Mouse (Mus musculus) stomach, postnatal 0 days (tissue): ENCODE data around the gene Slco1a5. TPM values are rescaled to one million over a fixed set of nuclear protein-coding genes. Genes with fewer than 3 reads are reported as not detected.
"Not testable (repeated sequence)": the region's sequence is repeated elsewhere in the genome, so short reads cannot be mapped to it uniquely, and the experiment has no call there.

Experiments used
- ATAC-seq: fragments of 200-750 bp; cut with Nextera tagmentation; 2 replicates; pipeline ENCODE4 v1.8.0; 2017; ENCODE audit not compliant: low FRiP score, low TSS enrichment
- DNase-seq: peaks from one replicate; pipeline ENCODE4 v3.0.0-alpha.2; 2016; ENCODE audit warnings: low spot score
- H3K27ac ChIP-seq: fragments of 300-500 bp; sonication (generic); replicated peaks from 2 replicates; pipeline ENCODE4 v1.5.1; 2014; ENCODE audit warnings: mild to moderate bottlenecking, control low read depth
- H3K27me3 ChIP-seq: fragments of 300-500 bp; sonication (generic); 2 replicates; pipeline ENCODE4 v1.6.1; 2014; ENCODE audit warnings: low read length; ENCODE audit not compliant: control insufficient read depth, insufficient read depth
- H3K36me3 ChIP-seq: fragments of 300-500 bp; sonication (generic); 2 replicates; pipeline ENCODE4 v1.6.1; 2014; ENCODE audit warnings: low read length, mixed read lengths; ENCODE audit not compliant: control insufficient read depth, insufficient read depth
- H3K4me1 ChIP-seq: fragments of 300-500 bp; sonication (generic); replicated peaks from 2 replicates; pipeline ENCODE4 v1.6.1; 2014; ENCODE audit warnings: antibody characterized with exemption; ENCODE audit not compliant: control insufficient read depth, insufficient read depth
- H3K4me2 ChIP-seq: fragments of 300-500 bp; sonication (generic); replicated peaks from 2 replicates; pipeline ENCODE4 v1.6.1; 2014; ENCODE audit warnings: low read depth, mild to moderate bottlenecking, control low read depth, moderate library complexity
- H3K4me3 ChIP-seq: fragments of 300-500 bp; sonication (generic); 2 replicates; pipeline ENCODE4 v1.5.1; 2014; ENCODE audit warnings: low read depth, low read length, control low read depth
- H3K9ac ChIP-seq: fragments of 300-500 bp; sonication (generic); 2 replicates; pipeline ENCODE4 v1.6.1; 2014; ENCODE audit warnings: mild to moderate bottlenecking, low read length, control low read depth, mixed read lengths
- H3K9me3 ChIP-seq: fragments of 300-500 bp; sonication (generic); 2 replicates; pipeline ENCODE4 v1.6.1; 2016; ENCODE audit warnings: low read length; ENCODE audit not compliant: control insufficient read depth
- CTCF ChIP-seq: IDR thresholded peaks from 2 replicates; pipeline ENCODE4 v1.5.1; 2016; ENCODE audit warnings: antibody characterized with exemption, low read depth, mild to moderate bottlenecking, moderate library complexity
- EP300 ChIP-seq: optimal IDR thresholded peaks from 2 replicates; pipeline ENCODE3; 2016; ENCODE audit warnings: antibody characterized with exemption
- WGBS: fragments of 180-500 bp; shearing (Covaris S2); extraction: QIAGEN DNeasy Blood & Tissue Kit; methylation state at CpG from one replicate; pipeline ENCODE4 v1.1.7; 2014; 5-methylcytosine and 5-hydroxymethylcytosine counted together
- polyA plus RNA-seq: library from polyadenylated mRNA; unstranded; fragments of >200 nt; fragmentation: Nextera tagmentation; extraction: Ambion mirVana; gene quantifications from 2 replicates; pipeline ENCODE4 v1.2.1, GENCODE M21; 2015

Slco1a5 gene
- polyA plus RNA-seq, 1 experiment from 2014 or later: 1.6 TPM

DNA sequence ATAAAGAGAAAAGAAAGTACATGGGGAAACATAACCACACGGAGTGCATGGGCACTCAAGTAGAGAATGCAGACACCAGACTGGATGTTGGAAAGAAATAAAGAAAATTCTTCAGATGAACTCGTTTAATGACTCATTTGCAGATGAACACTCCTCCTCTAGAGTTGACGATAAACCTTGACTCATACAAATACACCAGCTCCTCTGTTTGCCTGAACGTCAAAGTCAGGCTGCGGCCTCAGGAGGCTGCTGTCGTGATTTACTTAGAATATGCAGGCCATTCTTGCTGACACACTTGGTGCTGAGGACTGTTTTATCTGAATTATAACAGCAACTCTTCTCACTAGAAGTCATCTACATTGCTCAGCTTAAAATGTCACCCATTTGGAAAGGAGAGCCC is 39.3 kb upstream of the Slco1a5 start:
- Histone ChIP-seq H3K4me3 (no peak overlapping the region), H3K27me3 (no peaks in the 10 kb centered on the region), H3K36me3 (peaks cover 21% of the 10 kb centered on the region; the same call in 1 of the 2 replicates), H3K9ac (no peak overlapping the region), H3K9me3 (no peaks in the 10 kb centered on the region), H3K4me1 (no peaks in the 10 kb centered on the region), H3K4me2 (no peak overlapping the region), H3K27ac (no peak overlapping the region)
- DNase-seq (no peak), ATAC-seq (no peak)
- WGBS: 77% methylated on average over 6 of the region's 6 CpGs
- no peak for TF ChIP-seq EP300
- no peak for TF ChIP-seq CTCF

DNA sequence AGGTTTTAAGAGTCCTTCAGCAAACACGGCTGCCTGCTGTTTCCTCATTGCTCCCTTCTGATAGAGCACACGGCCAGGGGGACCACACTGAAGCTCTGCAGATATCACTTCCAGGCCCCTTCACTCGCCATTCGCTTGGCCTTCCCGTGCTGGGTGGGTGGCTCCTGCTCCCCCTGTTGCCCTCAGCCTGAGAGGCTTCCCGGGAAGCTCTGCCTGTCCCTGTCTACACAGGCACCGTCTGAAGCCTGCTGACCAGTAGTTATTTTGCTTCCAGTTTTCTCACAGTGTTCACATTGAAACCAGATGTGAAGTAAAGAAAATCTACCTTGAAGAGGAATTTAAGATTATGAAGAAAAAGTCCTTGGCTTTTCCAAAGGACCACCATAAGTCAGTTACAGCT is 34.3 kb upstream of the Slco1a5 start:
- ATAC-seq (no peak), DNase-seq (no peak)
- no peak overlapping the region for H3K4me2 ChIP-seq
- no peaks in the 10 kb centered on the region for H3K4me1 ChIP-seq
- no peak overlapping the region for H3K27ac ChIP-seq
- 73% methylated on average over 7 of the region's 7 CpGs for WGBS
- TF ChIP-seq CTCF (no peak), EP300 (no peak)
- no peak overlapping the region for H3K9ac ChIP-seq
- H3K9me3 ChIP-seq: no peaks in the 10 kb centered on the region
- H3K4me3 ChIP-seq: no peak overlapping the region
- peaks cover 18% of the 10 kb centered on the region; the same call in 1 of the 2 replicates for H3K36me3 ChIP-seq
- no peaks in the 10 kb centered on the region for H3K27me3 ChIP-seq

DNA sequence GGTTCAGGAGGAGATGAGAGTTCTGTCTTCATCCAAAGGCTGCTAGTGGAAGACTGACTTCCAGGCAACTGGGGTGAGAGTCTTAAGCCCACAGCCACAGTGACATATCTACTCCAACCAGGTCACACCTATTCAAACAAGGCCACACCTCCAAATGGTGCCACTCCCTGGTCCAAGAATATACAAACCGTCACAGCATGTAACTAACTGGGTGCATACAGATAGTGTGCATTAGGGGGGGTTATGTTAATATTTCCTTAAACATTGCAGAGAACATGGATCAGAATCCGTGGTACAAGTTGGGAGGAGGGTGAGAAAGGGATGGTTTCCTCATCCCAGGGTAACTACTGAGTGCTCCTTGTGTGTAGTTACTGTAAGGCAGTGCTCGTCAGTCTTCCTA is 29.3 kb upstream of the Slco1a5 start:
- H3K27ac ChIP-seq, H3K9me3 ChIP-seq, DNase-seq, H3K4me1 ChIP-seq, H3K27me3 ChIP-seq, H3K9ac ChIP-seq, H3K4me2 ChIP-seq, H3K4me3 ChIP-seq: not testable (repeated sequence)
- H3K36me3 ChIP-seq: peaks cover 13% of the 10 kb centered on the region; the same call in 1 of the 2 replicates
- peak; percentile 72 for ATAC-seq
- 53% methylated on average over 3 of the region's 3 CpGs for WGBS

DNA sequence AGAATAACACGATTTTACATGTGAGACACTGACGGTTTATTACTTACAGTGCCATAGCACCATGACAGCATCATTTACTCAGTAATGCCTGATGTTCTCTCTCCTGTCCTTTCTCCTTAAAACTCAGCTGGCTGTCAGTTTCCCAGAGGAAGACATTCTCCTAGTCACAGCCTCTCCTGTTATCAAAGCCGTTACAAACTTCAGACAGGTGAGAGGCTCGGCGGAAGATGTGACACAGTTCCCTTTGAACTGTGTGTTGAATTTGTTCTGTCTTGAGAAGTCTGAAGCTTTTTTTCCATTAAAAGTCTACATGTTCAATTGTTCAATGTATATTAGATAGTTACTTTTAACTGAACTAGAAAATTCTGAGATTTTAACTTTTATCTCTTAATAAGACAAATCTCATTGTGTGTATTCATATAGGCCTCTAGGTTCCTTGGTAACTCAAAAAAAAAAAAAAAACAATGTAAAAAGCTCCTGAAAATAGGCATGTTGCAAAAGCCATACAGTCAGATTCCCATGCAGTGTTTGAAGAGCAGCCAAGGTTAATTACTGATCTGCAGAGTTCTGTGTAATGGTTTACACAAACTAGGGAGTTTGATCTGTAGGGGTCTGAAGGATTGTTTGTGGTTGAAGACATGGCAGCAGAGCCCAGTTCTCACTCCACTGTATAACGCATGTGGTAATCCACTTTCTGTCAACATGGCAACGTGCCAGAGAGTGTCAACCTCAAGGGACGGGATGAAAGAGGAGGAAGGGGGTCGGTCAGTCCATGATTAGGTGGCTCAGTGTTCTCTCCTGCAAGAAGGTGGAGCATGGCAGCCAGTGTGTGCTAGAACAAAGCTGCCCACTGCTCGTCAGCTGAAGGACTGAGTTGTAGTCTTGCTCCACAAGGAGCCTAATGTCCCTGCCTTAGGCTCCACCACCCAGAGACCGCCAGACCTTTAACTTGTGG is 24.9 kb upstream of the Slco1a5 start:
- Histone ChIP-seq H3K4me1 (0 out of 2 replicates have a peak, but pooled peaks cover 4% of the 10 kb centered on the region), H3K36me3 (0 out of 2 replicates have a peak, but pooled peaks cover 7% of the 10 kb centered on the region), H3K27me3 (no peaks in the 10 kb centered on the region), H3K27ac (0 out of 2 replicates have a peak overlapping the region, but pooled peaks have one; percentile 13), H3K9ac (no peak overlapping the region), H3K4me3 (no peak overlapping the region), H3K9me3 (no peaks in the 10 kb centered on the region), H3K4me2 (no peak overlapping the region)
- 58% methylated on average over 11 of the region's 11 CpGs for WGBS
- no peak for TF ChIP-seq CTCF
- no peak for TF ChIP-seq EP300
- ATAC-seq (no peak), DNase-seq (peak; percentile 49)

DNA sequence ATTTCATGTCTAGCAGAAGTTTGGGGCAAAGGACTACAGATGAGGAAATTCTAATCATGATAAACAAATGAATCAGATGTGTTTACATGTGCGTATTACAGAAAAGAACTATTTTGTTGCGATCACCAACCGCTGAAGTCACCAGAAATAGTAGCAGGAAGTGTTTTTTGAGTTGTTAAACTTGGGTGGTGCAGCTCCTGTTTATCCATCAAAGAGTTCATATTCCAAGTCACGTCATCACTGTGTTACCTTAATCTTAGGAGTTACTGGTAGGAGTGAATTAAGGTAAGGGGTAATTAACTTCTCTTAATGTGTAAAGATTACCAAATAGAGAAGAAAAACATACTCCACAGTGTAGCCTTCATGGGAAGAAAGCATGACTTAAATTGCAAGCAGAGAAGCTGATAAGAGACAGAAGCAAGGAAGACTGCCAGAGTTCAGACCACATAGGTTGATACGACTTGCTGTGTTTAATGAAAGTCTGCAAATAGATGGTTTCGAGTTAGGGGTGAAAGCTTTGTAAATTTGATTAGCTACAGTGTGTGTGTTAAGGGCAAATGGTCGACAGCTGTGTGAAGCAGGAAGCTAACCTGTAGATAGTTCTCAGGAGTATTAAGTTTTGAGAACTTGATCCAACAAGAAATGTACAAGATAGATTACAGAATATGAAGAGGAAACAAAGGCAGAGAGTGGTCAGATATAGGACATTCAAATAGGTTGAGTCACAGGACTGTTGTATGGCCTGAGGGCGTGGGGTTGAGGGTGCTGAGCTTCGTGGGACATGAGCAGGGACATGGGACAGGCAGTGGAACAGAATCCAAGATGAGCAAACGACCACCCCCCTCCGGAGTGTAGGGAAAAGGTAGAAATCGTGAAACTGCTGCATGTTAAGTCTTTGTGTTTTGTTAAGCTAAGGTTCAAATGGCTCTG is 23.7 kb upstream of the Slco1a5 start:
- Histone ChIP-seq H3K27ac (peak overlapping the region; percentile 93), H3K4me2 (peak overlapping the region; percentile 56), H3K4me3 (peak overlapping the region; percentile 79), H3K9me3 (no peaks in the 10 kb centered on the region), H3K4me1 (0 out of 2 replicates have a peak, but pooled peaks cover 4% of the 10 kb centered on the region), H3K9ac (peak overlapping the region; percentile 77; the same call in 1 of the 2 replicates), H3K36me3 (0 out of 2 replicates have a peak, but pooled peaks cover 5% of the 10 kb centered on the region), H3K27me3 (no peaks in the 10 kb centered on the region)
- no peak for TF ChIP-seq EP300
- TF ChIP-seq CTCF: no peak
- peak; percentile 69 for ATAC-seq
- WGBS: 30% methylated on average over 12 of the region's 12 CpGs
- peak; percentile 31 for DNase-seq
